Mouse (Mus musculus): ENCODE measurements around the gene Kirrel. TPM values are rescaled to one million over a fixed set of nuclear protein-coding genes. Genes with fewer than 3 reads are reported as not detected.
A peak's percentile ranks its signal among the peaks of the same experiment; 100 is the strongest.

The Kirrel gene
- total RNA-seq, 1 experiment from 2014 or later, result not detected

DNA sequence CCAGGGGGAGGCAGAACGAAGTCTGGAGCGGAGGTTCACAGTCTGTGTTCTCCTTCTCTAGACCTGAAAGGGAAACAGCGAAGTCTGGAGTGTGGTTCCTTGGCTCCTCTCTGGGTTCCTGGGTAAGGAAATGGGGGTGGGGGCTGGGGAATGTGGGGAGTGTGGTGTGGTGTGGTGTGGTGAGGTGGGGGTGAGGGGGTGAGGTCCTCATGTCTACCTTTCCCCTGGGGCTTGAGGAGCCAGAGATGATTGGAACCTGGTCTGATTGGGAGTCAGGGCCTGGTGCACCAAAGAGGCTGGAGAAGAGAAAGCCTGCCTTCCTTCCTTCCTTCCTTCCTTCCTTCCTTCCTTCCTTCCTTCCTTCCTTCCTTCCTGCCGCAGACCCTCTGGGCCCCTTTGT is 140.5 kb downstream of the Kirrel start:
- ATAC-seq (replicated peaks; ENCODE audit: insufficient number of reproducible peaks, low FRiP score, low TSS enrichment, poor library complexity, severe bottlenecking), result no peak

- peak; percentile 74 for ATAC-seq (replicated peaks; ENCODE audit: insufficient number of reproducible peaks, low FRiP score, low TSS enrichment, poor library complexity, severe bottlenecking)
These were observed 141.2 kb downstream of the Kirrel start for GRCm38 (mm10) chr3:87033357-87033756.

GRCm38 (mm10) chr3:87030855-87031254 is 143.7 kb downstream of the Kirrel start:
- ATAC-seq (replicated peaks; ENCODE audit: insufficient number of reproducible peaks, low FRiP score, low TSS enrichment, poor library complexity, severe bottlenecking), result 0 out of 2 replicates have a peak, but pooled peaks have one; percentile 65

Other genes starting within 250 kb of the Kirrel start
- 14.4 to 31.8 TPM (median 31.4 TPM) in 3 replicates for gene Cd1d1, start 175.3 kb downstream of the Kirrel start, total RNA-seq (2017)
- gene Fcrls, start 89.0 kb upstream of the Kirrel start, total RNA-seq (2017), result 0.43 to 1.3 TPM (median 0.78 TPM) in 3 replicates
- gene Cd5l, start 183.1 kb upstream of the Kirrel start, total RNA-seq (2017), result not detected in 3 replicates
- 18.4 to 24.6 TPM (median 22.8 TPM) in 3 replicates for gene Fcrl1, start 201.6 kb upstream of the Kirrel start, total RNA-seq (2017)

Data from monocyte, adult 5-6 weeks (primary cell).